8 mouse cellular contexts compared by ENCODE assay signal in genomic region chr13:78163087-78163958, GRCm38 (mm10). TPM values are rescaled to one million over a fixed set of nuclear protein-coding genes. Genes with fewer than 3 reads are reported as not detected.
DNase-seq lines count a peak whose midpoint lies in the region; ATAC-seq lines count a peak whose summit lies in the region.

No protein-coding gene starts in this region.

- WGBS in intestine, embryonic 15.5 days: under 1% methylated on average over 86 of the region's 86 CpGs

- peak; percentile 98 for ATAC-seq in intestine, embryonic 15.5 days
- ATAC-seq in megakaryocyte-erythroid progenitor cell, adult 5-6 weeks (replicated peaks; ENCODE audit: low FRiP score, low TSS enrichment, poor library complexity, severe bottlenecking): peak; percentile 95

- 0 out of 2 replicates have a peak overlapping the region, but pooled peaks have one; percentile 11 for H3K27ac ChIP-seq in intestine, embryonic 15.5 days

- 0 out of 2 replicates have a peak, but pooled peaks cover 2% of the 10 kb centered on the region for H3K4me1 ChIP-seq in intestine, embryonic 15.5 days (replicated peaks)

- no peaks in the 10 kb centered on the region for H3K36me3 ChIP-seq in intestine, embryonic 15.5 days

- H3K4me2 ChIP-seq in intestine, embryonic 15.5 days (replicated peaks): peak overlapping the region; percentile 96

- H3K4me3 ChIP-seq in intestine, embryonic 15.5 days (replicated peaks): peak overlapping the region; percentile 57

- H3K27me3 ChIP-seq in intestine, embryonic 15.5 days (replicated peaks): 0 out of 2 replicates have a peak, but pooled peaks cover 15% of the 10 kb centered on the region

- intact Hi-C loops in gastrocnemius, postnatal 36 days (cut with DNase I): no loop called here
- intact Hi-C loops in left cerebral cortex, postnatal 25 days (cut with DNase I): no loop called here

- no peaks in the 10 kb centered on the region for H3K9me3 ChIP-seq in intestine, embryonic 15.5 days

- peak overlapping the region; percentile 48 for H3K9ac ChIP-seq in intestine, embryonic 15.5 days

- peak; percentile 93 for DNase-seq in 3134 (ENCODE audit: extremely low read depth, insufficient read length, low spot score)
- peak; percentile 89 for DNase-seq in adipocyte (ENCODE audit: low spot score)
- DNase-seq in embryo, embryonic 10.5 days (ENCODE audit: low spot score): peak; percentile 93
- peak; percentile 37 to 59 for DNase-seq in gastrocnemius, postnatal 36 days
- DNase-seq in left cerebral cortex, postnatal 25 days (ENCODE audit: low spot score in 2 of 2): peak; percentile 84 to 88
- peak; percentile 67 for DNase-seq in right cerebral cortex, postnatal 4 days

RNA-seq across cellular contexts. Expression of gene Nr2f1, which starts 36.2 kb away (rescaled TPM):
- total RNA-seq in gastrocnemius, postnatal 36 days (2021): under 1 TPM; 0.31 to 0.69 TPM
- 1.9 and 2.6 TPM in 2 replicates for polyA plus RNA-seq in intestine, embryonic 15.5 days (2015; fragmentation: Nextera tagmentation; extraction: Ambion mirVana)
- total RNA-seq in left cerebral cortex, postnatal 25 days (2021): 100 to 1,000 TPM; 114 to 122 TPM
- not detected in 2 replicates for total RNA-seq in megakaryocyte-erythroid progenitor cell, adult 5-6 weeks (2014; fragmentation: Nextera tagmentation)
- total RNA-seq in megakaryocyte-erythroid progenitor cell, adult 5-6 weeks (2017): not detected in 2 replicates

Comparison
In these comparisons a context has a peak if more than half of its experiments do, and no peak if none do; other contexts are left out.
1. Peak in every context shown above with its lines: DNase-seq, ATAC-seq, H3K4me3 ChIP-seq and H3K27ac ChIP-seq.
2. RNA of gene Nr2f1, which starts 36.2 kb away (total RNA-seq): 114 to 122 TPM in left cerebral cortex, postnatal 25 days; 0.31 to 0.69 TPM in gastrocnemius, postnatal 36 days and not detected in megakaryocyte-erythroid progenitor cell, adult 5-6 weeks; every median in the first group is over 10 times any median in the second.